Mouse (Mus musculus) hindbrain, embryonic 14.5 days (tissue): Measurements from ENCODE around the gene March10. TPM values are rescaled to one million over a fixed set of nuclear protein-coding genes. Genes with fewer than 3 reads are reported as not detected.

Source experiments
- ATAC-seq: fragments of 200-750 bp; cut with Nextera tagmentation; 2 replicates; pipeline ENCODE4 v1.8.0; 2017; ENCODE audit warnings: moderate number of reproducible peaks, mild to moderate bottlenecking, moderate TSS enrichment, moderate library complexity; ENCODE audit not compliant: low FRiP score
- DNase-seq: peaks from one replicate; pipeline ENCODE4 v3.0.0-alpha.2; 2015; ENCODE audit warnings: low spot score
- H3K27ac ChIP-seq: fragments of 300-500 bp; sonication (generic); 2 replicates; pipeline ENCODE4 v1.5.1; 2014; ENCODE audit warnings: mild to moderate bottlenecking, moderate library complexity
- H3K27me3 ChIP-seq: fragments of 300-500 bp; sonication (generic); 2 replicates; pipeline ENCODE4 v1.6.1; 2014; ENCODE audit warnings: mild to moderate bottlenecking, low read length, mixed read lengths; ENCODE audit not compliant: control insufficient read depth, insufficient read depth
- H3K36me3 ChIP-seq: fragments of 300-500 bp; sonication (generic); replicated peaks from 2 replicates; pipeline ENCODE4 v1.6.1; 2014; ENCODE audit not compliant: control insufficient read depth, insufficient read depth
- H3K4me1 ChIP-seq: fragments of 300-500 bp; sonication (generic); replicated peaks from 2 replicates; pipeline ENCODE4 v1.6.1; 2014; ENCODE audit warnings: antibody characterized with exemption, low read length, mixed read lengths; ENCODE audit not compliant: control insufficient read depth, insufficient read depth
- H3K4me2 ChIP-seq: fragments of 300-500 bp; sonication (generic); replicated peaks from 2 replicates; pipeline ENCODE4 v1.6.1; 2014; ENCODE audit warnings: mild to moderate bottlenecking, moderate library complexity
- H3K4me3 ChIP-seq: fragments of 300-500 bp; sonication (generic); replicated peaks from 2 replicates; pipeline ENCODE4 v1.5.1; 2014; ENCODE audit warnings: mild to moderate bottlenecking, low read length
- H3K9ac ChIP-seq: fragments of 300-500 bp; sonication (generic); 2 replicates; pipeline ENCODE4 v1.6.1; 2014
- H3K9me3 ChIP-seq: fragments of 300-500 bp; sonication (generic); 2 replicates; pipeline ENCODE4 v1.6.1; 2016; ENCODE audit warnings: low read length; ENCODE audit not compliant: control insufficient read depth
- WGBS: fragments of 180-500 bp; shearing (Covaris S2); extraction: QIAGEN DNeasy Blood & Tissue Kit; methylation state at CpG from one replicate; pipeline ENCODE4 v1.1.7; 2014; 5-methylcytosine and 5-hydroxymethylcytosine counted together
- polyA plus RNA-seq: library from polyadenylated mRNA; unstranded; fragments of >200 nt; fragmentation: Nextera tagmentation; extraction: Ambion mirVana; gene quantifications from 2 replicates; pipeline ENCODE4 v1.2.1, GENCODE M21; 2014

March10 gene
- polyA plus RNA-seq, 1 experiment from 2014 or later = 0.41 TPM

GRCm38 (mm10) chr11:105327101-105327500 lies 129.4 kb downstream of the March10 start:
- no peak overlapping the region for H3K4me3 ChIP-seq
- no peak for DNase-seq
- H3K9ac ChIP-seq = no peak overlapping the region
- H3K9me3 ChIP-seq = no peaks in the 10 kb centered on the region
- no peaks in the 10 kb centered on the region for H3K27me3 ChIP-seq
- no peaks in the 10 kb centered on the region; the same call in 1 of the 2 replicates for H3K4me1 ChIP-seq
- ATAC-seq = no peak
- H3K27ac ChIP-seq = no peak overlapping the region
- H3K36me3 ChIP-seq = no peaks in the 10 kb centered on the region
- WGBS = 86% methylated on average over 3 of the region's 3 CpGs
- H3K4me2 ChIP-seq = no peak overlapping the region

- H3K4me1 ChIP-seq = no peaks in the 10 kb centered on the region
- no peaks in the 10 kb centered on the region for H3K9me3 ChIP-seq
- no peak for DNase-seq
- no peaks in the 10 kb centered on the region for H3K27me3 ChIP-seq
- no peaks in the 10 kb centered on the region for H3K36me3 ChIP-seq
- no peak for ATAC-seq
- H3K27ac ChIP-seq = no peak overlapping the region
- H3K4me3 ChIP-seq = no peak overlapping the region
- 89% methylated on average over 5 of the region's 5 CpGs for WGBS
- H3K4me2 ChIP-seq = no peak overlapping the region
- H3K9ac ChIP-seq = no peak overlapping the region
These were observed 133.0 kb downstream of the March10 start for GRCm38 (mm10) chr11:105323530-105323929.

GRCm38 (mm10) chr11:105321090-105321489 lies 135.4 kb downstream of the March10 start:
- Histone ChIP-seq H3K4me3 (no peak overlapping the region), H3K36me3 (no peaks in the 10 kb centered on the region), H3K4me1 (no peaks in the 10 kb centered on the region), H3K27ac (no peak overlapping the region), H3K9me3 (no peaks in the 10 kb centered on the region), H3K27me3 (no peaks in the 10 kb centered on the region), H3K4me2 (no peak overlapping the region), H3K9ac (no peak overlapping the region)
- ATAC-seq (no peak), DNase-seq (no peak)
- 78% methylated on average over 2 of the region's 2 CpGs for WGBS

GRCm38 (mm10) chr11:105317769-105318168 lies 138.8 kb downstream of the March10 start:
- no peak overlapping the region for H3K4me3 ChIP-seq
- 96% methylated on average over 6 of the region's 6 CpGs for WGBS

GRCm38 (mm10) chr11:105316121-105316520 lies 140.4 kb downstream of the March10 start:
- WGBS = 92% methylated on average over 4 of the region's 4 CpGs
- no peaks in the 10 kb centered on the region for H3K27me3 ChIP-seq
- no peaks in the 10 kb centered on the region for H3K36me3 ChIP-seq
- no peak for ATAC-seq
- H3K9me3 ChIP-seq = no peaks in the 10 kb centered on the region
- peaks cover 25% of the 10 kb centered on the region for H3K4me1 ChIP-seq
- H3K27ac ChIP-seq = no peak overlapping the region
- no peak overlapping the region for H3K4me3 ChIP-seq
- H3K9ac ChIP-seq = no peak overlapping the region
- no peak for DNase-seq
- no peak overlapping the region for H3K4me2 ChIP-seq

More at GRCm38 (mm10) chr11:105317769-105318168, 138.8 kb downstream of the March10 start:
- DNase-seq (no peak), ATAC-seq (no peak)
- H3K4me2 ChIP-seq = no peak overlapping the region
- no peak overlapping the region for H3K27ac ChIP-seq
- peaks cover 15% of the 10 kb centered on the region for H3K4me1 ChIP-seq
- H3K9me3 ChIP-seq = no peaks in the 10 kb centered on the region
- no peaks in the 10 kb centered on the region for H3K27me3 ChIP-seq
- H3K9ac ChIP-seq = no peak overlapping the region
- no peaks in the 10 kb centered on the region for H3K36me3 ChIP-seq

GRCm38 (mm10) chr11:105315296-105315695 lies 141.2 kb downstream of the March10 start:
- ATAC-seq = no peak
- WGBS = 47% methylated on average over 8 of the region's 8 CpGs

GRCm38 (mm10) chr11:105313633-105314014 lies 142.9 kb downstream of the March10 start:
- Histone ChIP-seq H3K9me3 (no peaks in the 10 kb centered on the region), H3K4me1 (peaks cover 25% of the 10 kb centered on the region), H3K9ac (no peak overlapping the region), H3K36me3 (no peaks in the 10 kb centered on the region), H3K27ac (peak overlapping the region; percentile 18; the same call in 1 of the 2 replicates), H3K4me3 (no peak overlapping the region), H3K27me3 (no peaks in the 10 kb centered on the region), H3K4me2 (no peak overlapping the region)
- no peak for DNase-seq
- 26% methylated on average over 8 of the region's 8 CpGs for WGBS
- no peak for ATAC-seq

More at GRCm38 (mm10) chr11:105315296-105315695, 141.2 kb downstream of the March10 start:
- Histone ChIP-seq H3K27ac (no peak overlapping the region), H3K9ac (no peak overlapping the region), H3K36me3 (no peaks in the 10 kb centered on the region), H3K4me1 (peaks cover 25% of the 10 kb centered on the region), H3K9me3 (no peaks in the 10 kb centered on the region), H3K4me3 (no peak overlapping the region), H3K27me3 (no peaks in the 10 kb centered on the region), H3K4me2 (no peak overlapping the region)
- DNase-seq = no peak

- Histone ChIP-seq H3K4me1 (peaks cover 25% of the 10 kb centered on the region), H3K27ac (peak overlapping the region; percentile 18; the same call in 1 of the 2 replicates), H3K9ac (no peak overlapping the region), H3K4me3 (no peak overlapping the region), H3K27me3 (no peaks in the 10 kb centered on the region), H3K9me3 (no peaks in the 10 kb centered on the region), H3K36me3 (no peaks in the 10 kb centered on the region), H3K4me2 (no peak overlapping the region)
- 37% methylated on average over 10 of the region's 10 CpGs for WGBS
- DNase-seq (no peak), ATAC-seq (no peak)
These were observed 143.4 kb downstream of the March10 start for GRCm38 (mm10) chr11:105312972-105313632.

- H3K4me1 ChIP-seq = peaks cover 25% of the 10 kb centered on the region
- no peaks in the 10 kb centered on the region for H3K9me3 ChIP-seq
- H3K36me3 ChIP-seq = no peaks in the 10 kb centered on the region
- no peak; the same call in 1 of the 2 replicates for ATAC-seq
- WGBS = 60% methylated on average over 12 of the region's 12 CpGs
- H3K4me3 ChIP-seq = no peak overlapping the region
- H3K9ac ChIP-seq = no peak overlapping the region
- H3K27me3 ChIP-seq = no peaks in the 10 kb centered on the region
- H3K4me2 ChIP-seq = no peak overlapping the region
- H3K27ac ChIP-seq = no peak overlapping the region; the same call in 1 of the 2 replicates
- no peak for DNase-seq
These were observed 144.1 kb downstream of the March10 start for GRCm38 (mm10) chr11:105312311-105312942.
